Mouse (Mus musculus) embryonic fibroblast, embryonic 13.5 days (primary cell): Measurements from ENCODE around the gene Rufy1.

Experiments used
- CTCF ChIP-seq: IDR thresholded peaks from 2 replicates; pipeline ENCODE4 v1.5.1; 2011; ENCODE audit warnings: mild to moderate bottlenecking, control low read depth, low read length, moderate library complexity, borderline replicate concordance; ENCODE audit not compliant: insufficient read depth
- POLR2A ChIP-seq: IDR thresholded peaks from 2 replicates; pipeline ENCODE4 v1.6.1; 2011; ENCODE audit warnings: low read depth, mild to moderate bottlenecking, control low read depth, low read length, moderate library complexity

DNA sequence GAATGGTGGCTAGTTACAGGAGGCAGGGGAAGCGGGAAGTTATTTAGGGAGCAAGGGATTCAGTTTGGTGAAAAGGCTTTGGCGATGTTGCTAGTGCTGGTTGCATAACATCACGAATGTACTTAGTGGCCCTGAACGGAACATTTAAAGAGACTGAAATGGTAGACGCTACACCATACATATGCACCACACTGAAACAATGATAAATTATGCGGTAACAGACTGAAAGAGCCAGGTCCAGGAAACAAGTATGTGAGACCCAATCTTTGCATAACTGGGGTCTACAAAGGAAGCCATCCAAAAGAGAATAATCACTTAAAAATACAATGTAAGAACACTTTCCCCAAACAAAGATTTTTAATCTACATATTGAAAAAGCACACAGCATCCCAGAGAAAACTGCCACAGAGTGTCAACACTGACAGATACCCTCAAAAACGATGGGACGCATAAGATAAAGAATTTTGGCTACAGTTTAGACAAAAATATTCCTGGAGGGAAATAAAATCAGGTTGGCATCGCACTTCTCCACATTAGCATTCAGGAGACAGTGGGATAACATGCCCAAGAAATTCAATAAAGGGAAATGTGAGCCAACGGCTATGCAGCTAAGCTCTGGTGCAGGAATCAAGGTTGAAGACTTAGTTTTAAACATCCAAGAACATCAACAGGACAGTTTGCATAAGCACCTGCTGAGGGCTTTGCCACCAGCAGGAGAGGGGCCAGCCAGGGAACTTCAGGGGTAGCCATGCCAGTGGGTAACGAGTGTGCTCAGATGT is 41.4 kb upstream of the Rufy1 start:
- no peak for TF ChIP-seq CTCF
- no peak for TF ChIP-seq POLR2A
